Mouse (Mus musculus) erythroblast, embryonic 14.5 days (primary cell): ENCODE data around the gene Ptprg.
"Not testable (repeated sequence)": the region's sequence is repeated elsewhere in the genome, so short reads cannot be mapped to it uniquely, and the experiment has no call there.

Experiments used
- GATA1 ChIP-seq: IDR thresholded peaks from 2 replicates; pipeline ENCODE4 v1.6.1; 2012; ENCODE audit warnings: low read length, inconsistent platforms, mixed read lengths
- TAL1 ChIP-seq: IDR thresholded peaks from 3 replicates; pipeline ENCODE4 v1.6.1; 2012; ENCODE audit warnings: low read length, inconsistent platforms, mixed read lengths

- not testable (repeated sequence) for TF ChIP-seq GATA1, TAL1
Observed at GRCm38 (mm10) chr14:11814811-11815210, 261.5 kb downstream of the Ptprg start.
